Mouse (Mus musculus) monocyte, adult 2 months (primary cell): ENCODE measurements around the gene Eif3m.

ENCODE experiments used
- DNase-seq, 2 experiments: peaks; one replicate each; pipeline ENCODE4 v3.0.0; 2022; ENCODE audit warnings: low spot score in 2 of 2, low read depth in 1 of 2

Gene Eif3m

DNA sequence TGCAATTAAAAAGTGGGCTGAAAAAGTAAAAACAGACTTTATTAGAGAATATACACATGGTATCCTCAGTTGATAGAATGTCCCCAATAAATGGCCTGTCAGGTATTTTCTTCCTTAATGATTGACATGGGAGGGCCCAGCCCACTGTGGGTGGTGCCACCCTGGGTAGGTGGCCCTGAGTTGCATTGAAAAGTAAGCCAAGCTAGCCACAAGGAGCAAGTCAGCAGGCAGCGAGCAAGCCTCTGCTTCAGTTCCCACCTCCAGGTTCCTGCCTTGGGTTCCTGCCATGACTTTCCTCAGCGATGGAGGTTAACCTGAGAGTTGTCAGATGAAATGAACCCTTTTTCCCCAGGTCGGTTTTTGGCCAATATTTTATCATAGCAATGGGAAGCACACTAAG, 922 bp upstream of the Eif3m start:
- no peak for DNase-seq

DNA sequence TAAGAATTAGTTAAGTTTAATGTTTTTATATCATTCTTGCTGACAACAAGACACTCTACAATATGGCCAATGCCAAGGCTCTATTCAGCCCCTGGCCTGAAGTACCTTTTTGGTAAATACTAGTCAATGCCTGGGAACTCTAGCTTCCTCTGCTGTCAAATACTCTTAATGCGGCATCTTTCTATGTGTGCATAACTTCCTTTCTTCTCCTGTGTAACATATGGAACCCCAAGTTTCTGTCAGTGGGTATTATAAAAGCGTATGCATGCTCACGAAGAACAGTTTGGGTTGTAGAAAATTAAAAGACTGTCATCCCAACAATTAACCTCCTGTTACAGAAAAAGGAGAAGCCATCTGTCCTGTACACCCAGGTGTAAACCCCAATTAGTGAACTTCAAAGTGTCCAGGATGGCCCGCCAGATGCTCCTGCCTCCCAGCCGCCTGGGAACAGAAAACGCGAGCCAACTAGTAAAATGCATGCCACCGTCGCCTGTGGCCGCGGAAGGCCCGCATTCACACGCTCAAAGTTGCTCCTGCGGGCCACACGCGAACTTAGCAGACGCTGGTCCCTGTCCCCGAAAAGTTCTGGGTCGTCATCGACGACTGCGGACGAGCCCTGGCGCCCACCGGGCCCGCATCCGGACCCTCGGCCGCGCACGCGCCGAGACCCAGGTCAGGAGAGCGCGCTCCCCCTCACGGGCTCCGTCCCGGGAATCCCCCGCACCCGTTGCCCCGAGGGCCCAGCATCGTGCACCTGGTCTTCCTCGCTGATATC, 501 bp downstream of the Eif3m start:
- DNase-seq, result no peak

DNA sequence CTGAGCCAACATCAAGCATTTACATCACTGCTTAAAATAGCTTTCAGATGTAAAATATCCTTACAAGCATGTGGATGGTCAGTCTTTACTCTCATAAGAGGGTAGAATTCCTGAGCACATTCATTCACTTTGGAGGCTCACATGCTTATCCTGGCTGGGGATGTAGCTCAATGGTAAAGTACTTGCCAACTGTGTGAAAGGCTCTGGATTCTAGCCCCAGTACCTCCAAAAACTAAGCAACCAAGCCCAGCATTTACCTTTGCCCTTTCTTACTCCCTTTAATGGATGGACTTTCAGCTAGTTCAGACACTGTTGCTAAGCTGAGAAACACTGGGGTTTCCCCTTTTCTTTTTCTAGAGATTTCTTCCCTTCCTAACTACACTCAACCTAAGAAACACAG, 9.6 kb downstream of the Eif3m start:
- DNase-seq, result no peak

DNA sequence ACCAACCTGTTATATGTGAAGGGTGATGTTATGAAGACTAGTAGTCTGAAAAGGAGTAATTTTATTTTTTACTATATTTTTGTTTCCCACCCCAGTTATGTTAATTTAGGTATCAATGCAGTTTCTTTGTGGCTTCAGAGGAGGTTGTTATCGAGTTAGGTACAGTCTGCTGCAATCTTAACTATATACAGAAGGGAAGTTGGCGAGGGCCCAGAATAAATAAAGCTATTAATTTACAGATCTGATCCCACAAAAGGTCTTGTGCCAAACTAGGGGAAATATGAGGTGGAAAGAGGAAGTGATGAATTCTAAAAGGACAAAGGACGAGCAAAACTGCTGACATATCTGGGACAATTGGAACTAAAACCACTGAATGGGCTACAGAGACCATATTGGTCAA, 20.7 kb downstream of the Eif3m start:
- DNase-seq, result no peak

GRCm38 (mm10) chr2:104994436-104994835, 22.4 kb downstream of the Eif3m start:
- DNase-seq, result no peak

DNA sequence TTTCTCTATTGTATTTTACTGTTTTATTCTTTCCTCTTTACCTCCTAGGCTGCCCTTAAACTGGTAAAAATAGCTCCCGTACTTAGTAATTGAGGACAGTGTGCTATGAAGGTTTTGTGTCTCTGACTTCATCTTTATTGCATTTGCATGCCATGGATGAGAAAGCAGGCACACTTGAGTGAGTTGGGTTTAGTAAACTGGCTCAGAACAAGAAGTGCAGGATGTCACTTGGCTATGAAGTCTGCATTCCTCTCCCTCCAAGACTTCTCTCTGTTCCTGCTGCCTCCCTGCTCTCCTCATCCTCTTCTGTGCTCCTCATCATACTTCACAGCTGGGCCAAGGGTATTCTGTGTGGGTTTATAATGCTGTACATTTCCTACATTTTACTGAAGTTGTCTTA, 27.9 kb downstream of the Eif3m start:
- no peak for DNase-seq

DNA sequence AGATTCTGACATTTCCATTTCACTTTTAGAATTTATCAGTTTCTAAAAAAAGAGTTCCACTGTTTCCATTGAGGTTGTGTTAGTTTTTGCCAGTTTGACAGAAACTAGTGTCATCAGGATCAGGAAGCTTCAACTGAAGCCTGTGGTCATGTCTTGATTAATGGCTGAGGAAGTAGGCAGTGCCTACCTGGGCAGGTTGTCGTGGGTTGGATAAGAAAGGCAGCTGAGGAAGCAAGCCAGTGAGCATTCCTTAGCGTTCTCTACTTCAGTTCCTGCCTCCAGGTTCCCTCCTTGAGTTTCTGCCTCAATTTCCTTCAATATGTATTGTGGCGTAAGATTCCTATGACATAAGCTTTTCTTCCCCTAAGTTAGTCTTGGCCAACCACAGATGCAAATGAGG, 31.1 kb downstream of the Eif3m start:
- no peak for DNase-seq

DNA sequence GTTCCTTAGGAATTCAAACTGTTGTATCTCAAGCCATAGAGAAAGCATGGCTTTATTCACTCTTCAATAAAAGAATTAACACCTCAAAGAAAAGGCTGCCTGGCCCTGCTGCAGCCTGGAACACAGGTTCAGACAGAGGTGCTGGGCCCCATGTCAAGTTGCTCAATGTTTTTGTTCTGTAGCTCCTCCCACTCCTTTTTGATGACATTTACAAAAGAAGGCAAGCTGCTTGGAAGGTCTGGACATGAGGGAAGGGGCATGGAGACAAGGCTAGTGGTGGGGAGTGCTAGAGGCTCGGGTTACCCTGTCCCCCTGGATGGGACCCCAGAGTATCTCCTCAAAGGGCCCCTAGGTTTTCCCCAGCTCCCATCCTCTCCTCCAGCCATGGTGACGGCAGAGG, 35.2 kb downstream of the Eif3m start:
- no peak for DNase-seq

DNA sequence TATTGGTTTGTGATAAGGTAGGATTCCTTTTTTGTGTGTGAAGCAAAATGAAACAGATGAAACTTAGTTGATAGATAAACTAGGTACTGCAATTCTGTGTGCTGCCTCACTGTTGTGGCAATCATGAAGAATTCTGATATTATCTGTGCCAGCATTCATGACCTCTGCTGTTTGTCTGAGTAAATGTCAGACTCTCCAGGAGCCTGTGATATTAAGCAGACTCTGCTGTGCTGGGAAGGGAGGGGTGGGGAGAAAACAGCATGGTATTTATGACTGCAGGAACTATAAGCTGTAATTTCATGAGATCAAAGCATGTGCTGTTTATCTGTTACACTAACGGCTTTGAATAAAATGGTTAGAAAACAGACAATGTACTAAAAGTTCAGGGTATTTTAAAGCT, 52.4 kb downstream of the Eif3m start:
- DNase-seq, result no peak
